Mouse (Mus musculus): ENCODE results near the gene Crat.

GRCm38 (mm10) chr2:30416649-30416965, 994 bp upstream of the Crat start:
- no peak for TF ChIP-seq TAL1 (IDR thresholded peaks at IDR 0.05; ENCODE audit: low read length)
- no peak for TF ChIP-seq GATA1 (IDR thresholded peaks at IDR 0.05; ENCODE audit: low read length)

Measured in erythroblast, embryonic 14.5 days (primary cell).